Mouse (Mus musculus): ENCODE results near the gene Adprh.

GRCm38 (mm10) chr16:38453203-38453553, 675 bp upstream of the Adprh start:
- TF ChIP-seq CTCF (IDR thresholded peaks at IDR 0.05; ENCODE audit: low read depth, low read length) (no peak), POLR2A (IDR thresholded peaks at IDR 0.05; ENCODE audit: extremely low read depth, insufficient read depth, low read length) (no peak)

Measured in liver, adult 2 months (tissue).